Mouse (Mus musculus): ENCODE measurements at regions not wholly inside any gene's neighbourhood (a gene's known extent, or its start where the extent isn't known, plus 50 kb on each side); places are given as distances from the start of the nearest gene placed in this dataset.

DNA sequence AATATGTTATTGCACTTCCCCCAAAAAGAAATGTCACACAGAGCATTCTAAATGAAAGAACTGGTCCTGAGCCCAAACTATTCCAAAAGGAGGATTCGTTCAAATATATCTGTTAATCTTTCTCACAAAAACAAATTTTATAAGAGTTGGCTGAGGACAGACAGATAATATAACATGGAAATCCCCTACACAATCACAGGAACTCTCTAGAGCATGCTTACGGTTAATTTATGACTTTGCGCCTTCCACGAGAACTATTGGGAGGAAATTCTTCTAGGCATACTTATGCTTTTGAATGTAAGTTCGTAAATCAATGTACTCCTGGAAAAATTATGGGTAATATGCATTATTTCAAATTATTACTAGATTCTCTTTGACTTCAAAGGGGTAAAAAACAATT lies 144.1 kb upstream of the Gimd1 start:
- Histone ChIP-seq H3K27me3 (replicated peaks) (no peaks in the 10 kb centered on the region), H3K36me3 (no peaks in the 10 kb centered on the region), H3K4me2 (no peak overlapping the region), H3K27ac (replicated peaks) (no peak overlapping the region), H3K9me3 (replicated peaks) (no peaks in the 10 kb centered on the region), H3K4me1 (no peaks in the 10 kb centered on the region), H3K4me3 (replicated peaks) (no peak overlapping the region), H3K9ac (replicated peaks) (no peak overlapping the region)
- no peak for ATAC-seq (ENCODE audit: low FRiP score)
- WGBS: 80% methylated on average over 5 of the region's 5 CpGs

DNA sequence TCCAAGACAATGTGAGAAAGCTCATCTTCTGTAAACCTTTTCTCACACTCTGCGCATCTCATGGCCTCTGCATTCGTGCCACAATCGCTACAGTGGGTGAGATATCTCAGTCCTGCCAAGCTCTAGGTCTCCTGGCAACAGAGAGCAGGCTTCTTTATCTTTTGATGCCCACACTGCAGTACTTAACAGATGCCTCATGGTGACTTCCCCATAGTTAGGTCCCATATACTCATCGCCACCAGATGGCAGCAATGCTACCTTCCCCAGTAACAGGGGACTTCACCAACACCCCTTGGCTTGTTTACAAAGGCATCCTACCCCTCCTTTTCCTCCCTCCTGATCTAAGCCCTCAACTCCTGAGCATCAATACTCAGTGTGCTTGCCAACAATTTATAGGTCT lies 123.5 kb upstream of the Gimd1 start:
- Histone ChIP-seq H3K9me3 (replicated peaks) (no peaks in the 10 kb centered on the region), H3K27ac (replicated peaks) (no peak overlapping the region), H3K4me3 (replicated peaks) (no peak overlapping the region), H3K36me3 (no peaks in the 10 kb centered on the region), H3K9ac (replicated peaks) (no peak overlapping the region), H3K4me1 (no peaks in the 10 kb centered on the region), H3K27me3 (replicated peaks) (no peaks in the 10 kb centered on the region), H3K4me2 (no peak overlapping the region)
- ATAC-seq (ENCODE audit: low FRiP score): no peak
- 28% methylated on average over 4 of the region's 4 CpGs for WGBS

DNA sequence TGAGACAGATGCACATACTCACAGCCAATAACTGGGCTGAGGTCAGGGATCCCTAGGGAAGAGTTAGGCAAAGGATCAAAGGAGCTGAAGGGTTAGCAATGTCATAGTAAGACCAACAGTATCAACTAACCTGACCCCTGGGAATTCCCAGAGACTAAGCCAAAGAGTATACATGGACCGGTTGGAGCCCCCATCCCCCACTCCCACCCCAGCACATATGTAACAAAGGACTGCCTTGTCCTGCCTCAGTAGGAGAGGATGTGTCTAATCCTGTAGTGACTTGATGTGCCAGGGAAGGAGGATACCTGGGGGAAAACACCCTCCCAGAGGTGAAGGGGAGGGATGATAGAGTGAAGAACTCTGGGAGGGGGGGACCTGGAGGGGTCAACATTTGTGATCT lies 119.4 kb upstream of the Gimd1 start:
- H3K27ac ChIP-seq (replicated peaks): no peak overlapping the region
- no peaks in the 10 kb centered on the region for H3K9me3 ChIP-seq (replicated peaks)
- no peak overlapping the region for H3K4me3 ChIP-seq (replicated peaks)
- 55% methylated on average over 1 of the region's 1 CpGs for WGBS
- no peaks in the 10 kb centered on the region for H3K4me1 ChIP-seq
- no peaks in the 10 kb centered on the region for H3K27me3 ChIP-seq (replicated peaks)
- no peak overlapping the region for H3K4me2 ChIP-seq
- H3K9ac ChIP-seq (replicated peaks): no peak overlapping the region
- no peaks in the 10 kb centered on the region for H3K36me3 ChIP-seq
- no peak for ATAC-seq (ENCODE audit: low FRiP score)

DNA sequence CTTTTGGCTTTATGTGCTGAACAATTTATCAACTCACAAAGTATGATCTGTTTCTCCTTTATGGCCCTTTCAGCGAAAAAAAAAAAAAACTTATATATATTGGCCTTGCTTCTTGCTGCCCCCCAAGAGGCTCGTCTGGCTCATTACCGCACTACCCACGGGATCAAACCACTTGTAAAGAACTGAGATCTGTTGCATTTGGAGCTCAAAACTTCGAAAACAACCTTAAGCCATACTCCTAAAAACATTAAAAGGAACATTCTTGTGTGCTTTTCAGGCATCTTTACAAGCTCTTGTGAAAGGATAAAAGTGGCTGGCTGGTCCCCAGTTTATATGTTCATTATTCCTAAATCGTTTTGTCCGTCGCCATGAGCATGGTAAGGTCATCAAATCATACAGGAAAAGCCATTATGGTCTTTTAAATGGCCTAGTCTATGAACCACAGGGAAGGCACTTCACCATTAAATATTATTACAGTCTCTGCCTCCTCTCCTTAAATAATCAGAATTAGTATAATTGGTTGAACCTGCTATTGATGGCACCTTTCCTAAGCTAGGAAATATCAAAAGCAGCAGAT lies 117.0 kb upstream of the Gimd1 start:
- no peaks in the 10 kb centered on the region for H3K36me3 ChIP-seq
- no peak overlapping the region for H3K4me3 ChIP-seq (replicated peaks)
- no peaks in the 10 kb centered on the region for H3K9me3 ChIP-seq (replicated peaks)
- no peaks in the 10 kb centered on the region for H3K4me1 ChIP-seq
- H3K27me3 ChIP-seq (replicated peaks): no peaks in the 10 kb centered on the region
- ATAC-seq (ENCODE audit: low FRiP score): no peak
- no peak overlapping the region for H3K27ac ChIP-seq (replicated peaks)
- H3K4me2 ChIP-seq: no peak overlapping the region
- H3K9ac ChIP-seq (replicated peaks): no peak overlapping the region
- WGBS: 83% methylated on average over 8 of the region's 8 CpGs

DNA sequence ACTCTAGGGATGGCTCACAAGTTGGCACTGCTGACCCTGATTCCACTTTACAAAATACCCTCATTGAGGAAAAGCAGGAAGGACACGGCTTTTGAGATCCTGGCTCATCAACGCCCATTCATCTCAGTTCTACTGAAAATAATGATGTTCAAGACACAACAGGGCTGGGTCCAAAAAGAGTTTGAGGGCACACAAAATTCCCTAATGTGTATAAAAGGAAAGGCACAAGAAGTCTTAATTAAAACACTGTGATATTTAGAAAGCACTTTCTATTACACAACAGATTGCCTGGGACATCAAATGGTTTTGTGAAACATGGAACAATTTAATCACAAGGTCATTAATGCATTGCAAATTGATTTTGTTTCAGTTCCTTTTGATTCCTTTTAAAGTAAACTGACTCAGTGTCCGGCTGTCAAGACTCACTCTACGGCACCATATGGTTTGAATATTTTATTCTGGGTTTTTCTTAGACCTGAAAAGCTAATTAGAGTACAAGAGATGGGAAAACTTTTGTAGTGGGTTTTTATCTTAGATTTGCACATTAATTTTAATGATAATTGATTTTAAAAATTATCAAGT lies 96.2 kb upstream of the Gimd1 start:
- Histone ChIP-seq H3K4me1 (no peaks in the 10 kb centered on the region), H3K27me3 (replicated peaks) (no peaks in the 10 kb centered on the region), H3K9ac (replicated peaks) (no peak overlapping the region), H3K36me3 (no peaks in the 10 kb centered on the region), H3K4me2 (no peak overlapping the region), H3K9me3 (replicated peaks) (no peaks in the 10 kb centered on the region), H3K27ac (replicated peaks) (no peak overlapping the region), H3K4me3 (replicated peaks) (no peak overlapping the region)
- ATAC-seq (ENCODE audit: low FRiP score): no peak
- 75% methylated on average over 4 of the region's 4 CpGs for WGBS

DNA sequence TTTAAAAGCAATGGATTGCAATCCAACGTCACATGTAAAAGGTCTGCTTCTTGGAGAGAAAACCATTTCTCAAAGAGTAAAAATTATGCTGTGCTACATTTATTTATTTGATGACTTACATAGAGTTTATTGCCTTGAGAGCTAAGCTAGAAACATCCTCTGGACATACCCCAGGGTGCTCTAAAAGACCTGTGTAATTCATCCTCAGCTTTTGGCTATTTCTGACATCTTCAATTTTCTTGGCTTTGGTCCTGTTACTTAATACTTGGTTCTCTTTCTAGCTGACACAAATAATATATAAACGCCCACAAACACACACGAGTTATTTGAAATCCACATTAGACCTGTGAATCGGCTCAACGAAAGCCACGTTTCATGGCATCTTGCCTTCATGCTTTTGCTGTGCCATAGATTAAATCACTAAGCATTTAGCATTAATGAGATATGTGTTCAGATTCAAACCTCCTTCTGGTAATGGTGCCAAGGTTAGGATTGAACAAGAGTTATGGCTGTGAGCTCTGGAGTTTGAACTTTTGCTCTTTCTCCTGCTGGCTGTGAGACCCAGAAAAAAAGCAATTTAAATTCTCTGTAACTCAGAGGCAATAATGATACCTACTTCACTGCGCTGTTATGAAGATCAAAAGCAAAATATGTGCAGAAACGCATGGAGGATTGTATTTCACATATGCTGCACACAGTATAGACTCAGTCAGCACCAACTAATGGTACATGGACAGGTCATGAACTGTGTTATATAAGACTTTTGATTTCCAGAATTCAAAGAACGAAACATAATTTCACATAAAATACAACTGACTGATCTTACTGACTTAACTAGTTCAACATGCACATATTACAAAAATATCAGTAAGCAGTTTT lies 89.6 kb upstream of the Gimd1 start:
- no peaks in the 10 kb centered on the region for H3K27me3 ChIP-seq (replicated peaks)
- H3K4me2 ChIP-seq: no peak overlapping the region
- 85% methylated on average over 9 of the region's 9 CpGs for WGBS
- ATAC-seq (ENCODE audit: low FRiP score): no peak
- no peaks in the 10 kb centered on the region for H3K36me3 ChIP-seq
- H3K9me3 ChIP-seq (replicated peaks): no peaks in the 10 kb centered on the region
- H3K9ac ChIP-seq (replicated peaks): no peak overlapping the region
- H3K4me1 ChIP-seq: no peaks in the 10 kb centered on the region
- no peak overlapping the region for H3K4me3 ChIP-seq (replicated peaks)
- H3K27ac ChIP-seq (replicated peaks): no peak overlapping the region

DNA sequence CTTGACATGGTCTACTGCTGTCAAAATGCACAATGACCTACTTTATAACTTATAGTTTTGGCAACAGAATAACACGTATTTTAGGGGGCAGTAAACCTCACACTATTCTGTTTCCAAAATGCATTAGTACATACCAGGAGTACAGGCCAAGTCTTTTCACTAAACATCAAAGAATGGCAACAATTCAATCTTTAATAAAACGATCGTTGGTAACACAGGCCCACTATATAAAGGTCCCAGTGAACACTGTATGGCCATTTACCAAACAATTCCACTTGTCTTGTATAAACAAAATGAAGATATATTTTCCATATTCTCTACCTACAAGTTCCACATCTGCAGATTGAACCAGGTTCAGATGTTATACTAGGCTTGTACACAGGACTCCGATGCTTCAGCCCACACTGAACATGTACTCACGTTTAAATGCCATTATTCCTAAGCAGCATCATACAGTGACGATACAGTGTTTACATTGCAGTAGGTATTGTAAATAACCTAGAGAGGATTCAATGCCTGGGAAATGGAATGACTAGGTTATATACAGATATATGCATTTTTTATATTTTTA lies 78.3 kb upstream of the Gimd1 start:
- H3K4me2 ChIP-seq: no peak overlapping the region
- no peak overlapping the region for H3K9ac ChIP-seq (replicated peaks)
- no peaks in the 10 kb centered on the region for H3K4me1 ChIP-seq
- ATAC-seq (ENCODE audit: low FRiP score): no peak
- H3K4me3 ChIP-seq (replicated peaks): no peak overlapping the region
- H3K27ac ChIP-seq (replicated peaks): no peak overlapping the region
- WGBS: 87% methylated on average over 6 of the region's 6 CpGs
- H3K27me3 ChIP-seq (replicated peaks): no peaks in the 10 kb centered on the region
- no peaks in the 10 kb centered on the region for H3K9me3 ChIP-seq (replicated peaks)
- no peaks in the 10 kb centered on the region for H3K36me3 ChIP-seq

DNA sequence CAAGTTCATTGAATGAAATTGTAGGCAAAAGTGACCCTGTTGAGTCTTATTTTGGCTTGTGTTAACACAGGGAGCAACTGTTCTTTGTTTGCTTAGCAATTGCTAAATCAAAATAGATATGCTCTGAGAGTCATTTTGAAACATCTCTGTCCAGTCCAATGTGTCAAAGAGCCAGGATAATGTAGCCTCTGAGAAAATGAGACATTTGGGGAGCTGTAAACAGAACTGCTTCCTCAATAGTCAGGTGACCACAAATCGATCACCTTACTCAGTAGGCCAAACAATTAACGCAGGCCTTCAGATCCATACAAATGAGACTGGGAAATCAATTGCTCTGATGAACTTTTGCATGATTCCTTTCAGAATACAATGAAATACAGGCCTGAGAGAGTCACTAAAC lies 63.9 kb upstream of the Gimd1 start:
- 84% methylated on average over 2 of the region's 2 CpGs for WGBS

DNA sequence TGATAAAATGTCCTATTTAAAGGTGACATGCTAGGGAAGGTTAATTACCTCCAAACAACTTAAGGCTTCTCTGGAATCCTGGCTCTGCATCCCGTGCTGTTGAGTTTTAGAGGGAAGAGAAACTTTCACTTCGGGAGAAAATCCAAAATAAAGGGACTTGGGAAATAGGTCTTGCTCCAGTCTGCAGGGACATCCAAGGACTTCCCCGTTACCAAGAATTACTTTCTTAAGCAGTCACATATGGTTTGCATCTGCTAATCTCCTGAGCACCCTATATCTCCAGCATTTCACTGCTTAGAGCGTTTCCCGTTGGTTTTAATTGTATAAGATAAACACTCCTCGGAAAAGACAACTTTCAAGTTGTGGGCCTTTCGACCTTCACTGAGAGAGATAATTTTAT lies 63.3 kb upstream of the Gimd1 start:
- no peak for ATAC-seq (ENCODE audit: low FRiP score)
- Histone ChIP-seq H3K27ac (replicated peaks) (no peak overlapping the region), H3K9ac (replicated peaks) (no peak overlapping the region), H3K4me1 (0 out of 2 replicates have a peak, but pooled peaks cover 7% of the 10 kb centered on the region), H3K27me3 (replicated peaks) (no peaks in the 10 kb centered on the region), H3K36me3 (no peaks in the 10 kb centered on the region), H3K4me2 (no peak overlapping the region), H3K4me3 (replicated peaks) (no peak overlapping the region), H3K9me3 (replicated peaks) (no peaks in the 10 kb centered on the region)
- WGBS: 88% methylated on average over 7 of the region's 7 CpGs

More for the DNA sequence above, 63.9 kb upstream of the Gimd1 start:
- no peaks in the 10 kb centered on the region for H3K36me3 ChIP-seq
- no peak overlapping the region for H3K4me2 ChIP-seq
- H3K4me3 ChIP-seq (replicated peaks): no peak overlapping the region
- H3K4me1 ChIP-seq: 0 out of 2 replicates have a peak, but pooled peaks cover 7% of the 10 kb centered on the region
- no peaks in the 10 kb centered on the region for H3K9me3 ChIP-seq (replicated peaks)
- no peak overlapping the region for H3K27ac ChIP-seq (replicated peaks)
- no peaks in the 10 kb centered on the region for H3K27me3 ChIP-seq (replicated peaks)
- H3K9ac ChIP-seq (replicated peaks): no peak overlapping the region
- ATAC-seq (ENCODE audit: low FRiP score): no peak
